Mouse (Mus musculus) MEL (cell line): ENCODE measurements at regions not wholly inside any gene's neighbourhood (a gene's known extent, or its start where the extent isn't known, plus 50 kb on each side); places are given as distances from the start of the nearest gene placed in this dataset.

Source experiments
- DNase-seq: peaks from one replicate; pipeline ENCODE4 v3.0.0; 2011; ENCODE audit warnings: low read depth, low spot score
- H3K27ac ChIP-seq: 2 replicates; pipeline ENCODE4 v1.5.1; 2012; ENCODE audit warnings: low read depth, mild to moderate bottlenecking, control low read depth, low read length, moderate library complexity; ENCODE audit not compliant: control insufficient read depth
- H3K27me3 ChIP-seq, 2 experiments: fragments of 150-350 bp in 1 of 2; sonication (generic) in 1 of 2; 2 replicates each; pipeline ENCODE4 v1.6.1; 2012; ENCODE audit warnings: low read length in 2 of 2, mild to moderate bottlenecking in 2 of 2, improper control_type of control experiment in 1 of 2, moderate library complexity in 1 of 2; ENCODE audit not compliant: insufficient read depth in 2 of 2, control insufficient read depth in 1 of 2
- H3K36me3 ChIP-seq, 2 experiments: 2 replicates each; pipeline ENCODE4 v1.6.1; 2012 to 2014; ENCODE audit warnings: low read length in 2 of 2, improper control_type of control experiment in 1 of 2, inconsistent platforms in 1 of 2, mild to moderate bottlenecking in 1 of 2; ENCODE audit not compliant: insufficient read depth in 2 of 2, control insufficient read depth in 1 of 2
- H3K4me1 ChIP-seq, 2 experiments: fragments of 150-350 bp in 1 of 2; sonication (generic) in 1 of 2; 2 replicates each; pipeline ENCODE4 v1.6.1; 2012; ENCODE audit warnings: low read length in 2 of 2, improper control_type of control experiment in 1 of 2, mild to moderate bottlenecking in 1 of 2; ENCODE audit not compliant: insufficient read depth in 2 of 2, control insufficient read depth in 1 of 2
- H3K4me3 ChIP-seq, 2 experiments: fragments of 150-350 bp in 1 of 2; sonication (generic) in 1 of 2; 2 replicates each; pipeline ENCODE4 v1.5.1; 2012; ENCODE audit warnings: low read depth in 2 of 2, low read length in 2 of 2, mild to moderate bottlenecking in 2 of 2, moderate library complexity in 2 of 2, control low read depth in 1 of 2, improper control_type of control experiment in 1 of 2; ENCODE audit not compliant: control insufficient read depth in 1 of 2, insufficient read depth in 1 of 2
- H3K79me2 ChIP-seq: 2 replicates; pipeline ENCODE4 v1.6.1; 2012; ENCODE audit warnings: mild to moderate bottlenecking, low read length, moderate library complexity; ENCODE audit not compliant: control insufficient read depth, poor library complexity, insufficient read depth
- H3K9ac ChIP-seq: 2 replicates; pipeline ENCODE4 v1.6.1; 2012; ENCODE audit warnings: low read depth, mild to moderate bottlenecking, control low read depth, low read length, moderate library complexity; ENCODE audit not compliant: control insufficient read depth, poor library complexity, severe bottlenecking
- H3K9me3 ChIP-seq: fragments of 150-350 bp; sonication (generic); replicated peaks from 2 replicates; pipeline ENCODE4 v1.6.1; 2012; ENCODE audit warnings: mild to moderate bottlenecking, low read length, improper control_type of control experiment, moderate library complexity; ENCODE audit not compliant: insufficient read depth
- BHLHE40 ChIP-seq: IDR thresholded peaks from 2 replicates; pipeline ENCODE4 v1.6.1; 2012; ENCODE audit warnings: low read depth, mild to moderate bottlenecking, inconsistent platforms, low read length, improper control_type of control experiment, borderline replicate concordance
- CHD1 ChIP-seq: IDR thresholded peaks from 2 replicates; pipeline ENCODE4 v1.6.1; 2012; ENCODE audit warnings: low read depth, mild to moderate bottlenecking, inconsistent platforms, low read length, improper control_type of control experiment
- ELF1 ChIP-seq: IDR thresholded peaks from 2 replicates; pipeline ENCODE4 v1.6.1; 2014; ENCODE audit warnings: low read depth, mild to moderate bottlenecking, inconsistent platforms, low read length, improper control_type of control experiment, moderate library complexity
- GATA1 ChIP-seq: IDR thresholded peaks from 2 replicates; pipeline ENCODE4 v1.6.1; 2011; ENCODE audit warnings: low read depth, low read length, improper control_type of control experiment
- HCFC1 ChIP-seq: IDR thresholded peaks from 2 replicates; pipeline ENCODE4 v1.6.1; 2012; ENCODE audit warnings: low read depth, mild to moderate bottlenecking, inconsistent platforms, low read length, improper control_type of control experiment, moderate library complexity
- JUND ChIP-seq: IDR thresholded peaks from 2 replicates; pipeline ENCODE4 v1.6.1; 2011; ENCODE audit warnings: low read depth, mild to moderate bottlenecking, improper control_type of control experiment, low read length
- KAT2A ChIP-seq: conservative IDR thresholded peaks from 2 replicates; pipeline ENCODE4 v1.6.1; 2012; ENCODE audit warnings: low read depth, low read length, improper control_type of control experiment, inconsistent platforms
- MAZ ChIP-seq: IDR thresholded peaks from 2 replicates; pipeline ENCODE4 v1.6.1; 2012; ENCODE audit warnings: low read depth, mild to moderate bottlenecking, inconsistent platforms, low read length, improper control_type of control experiment
- MYC ChIP-seq: IDR thresholded peaks from 2 replicates; pipeline ENCODE4 v1.6.1; 2011; ENCODE audit warnings: low read depth, mild to moderate bottlenecking, low read length, improper control_type of control experiment, moderate library complexity
- NRF1 ChIP-seq: IDR thresholded peaks from 2 replicates; pipeline ENCODE4 v1.6.1; 2014; ENCODE audit warnings: low read depth, mild to moderate bottlenecking, inconsistent platforms, low read length, improper control_type of control experiment, moderate library complexity; ENCODE audit not compliant: poor library complexity, insufficient read depth, severe bottlenecking
- POLR2AphosphoS2 ChIP-seq: IDR thresholded peaks from 2 replicates; pipeline ENCODE4 v1.6.1; 2011; ENCODE audit warnings: low read length, improper control_type of control experiment
- POLR2AphosphoS5 ChIP-seq: IDR thresholded peaks from 2 replicates; pipeline ENCODE4 v1.6.1; 2012; ENCODE audit warnings: low read depth, borderline replicate concordance, mild to moderate bottlenecking, inconsistent platforms, low read length, moderate library complexity, mixed read lengths
- RCOR1 ChIP-seq: IDR thresholded peaks from 2 replicates; pipeline ENCODE4 v1.6.1; 2012; ENCODE audit warnings: low read depth, mild to moderate bottlenecking, inconsistent platforms, low read length, improper control_type of control experiment
- SIN3A ChIP-seq: IDR thresholded peaks from 2 replicates; pipeline ENCODE4 v1.6.1; 2012; ENCODE audit warnings: low read length, improper control_type of control experiment, inconsistent platforms
- USF1 ChIP-seq: IDR thresholded peaks from 2 replicates; pipeline ENCODE4 v1.6.1; 2014; ENCODE audit warnings: low read depth, mild to moderate bottlenecking, inconsistent platforms, low read length, improper control_type of control experiment, moderate library complexity
- ZC3H11A ChIP-seq: IDR thresholded peaks from 2 replicates; pipeline ENCODE4 v1.6.1; 2012; ENCODE audit warnings: low read depth, mild to moderate bottlenecking, inconsistent platforms, low read length, improper control_type of control experiment
- ZMIZ1 ChIP-seq: IDR thresholded peaks from 2 replicates; pipeline ENCODE4 v1.6.1; 2012; ENCODE audit warnings: low read depth, mild to moderate bottlenecking, inconsistent platforms, low read length, improper control_type of control experiment, moderate library complexity
- ZNF384 ChIP-seq: IDR thresholded peaks from 2 replicates; pipeline ENCODE4 v1.6.1; 2012; ENCODE audit warnings: low read depth, mild to moderate bottlenecking, inconsistent platforms, low read length, improper control_type of control experiment

DNA sequence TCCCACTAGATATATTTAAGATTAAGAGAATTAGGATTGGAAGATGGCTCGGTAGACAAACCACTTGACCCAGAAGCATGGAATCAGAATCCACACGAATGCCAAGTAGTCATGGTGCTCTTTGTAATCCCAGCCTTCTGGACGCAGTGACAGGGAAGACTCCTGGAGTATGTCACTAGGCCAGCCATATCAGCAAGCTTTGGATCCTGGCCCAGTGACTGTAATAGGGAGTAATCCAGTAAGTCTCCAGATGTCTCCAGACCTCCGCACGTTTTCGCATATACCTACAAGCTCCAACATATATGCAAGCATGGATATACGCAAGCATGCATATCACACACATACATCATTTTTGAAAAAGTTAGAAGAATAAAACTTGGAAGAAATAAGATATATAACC lies 73.9 kb upstream of the H2afz start:
- no peaks in the 10 kb centered on the region for H3K79me2 ChIP-seq
- no peaks in the 10 kb centered on the region for H3K27me3 ChIP-seq
- H3K9me3 ChIP-seq = no peaks in the 10 kb centered on the region
- H3K9ac ChIP-seq = no peak overlapping the region
- H3K36me3 ChIP-seq = no peaks in the 10 kb centered on the region
- TF ChIP-seq ZNF384 (no peak), RCOR1 (no peak), ZC3H11A (no peak), POLR2AphosphoS5 (no peak), USF1 (no peak), HCFC1 (no peak), BHLHE40 (no peak), GATA1 (no peak), POLR2AphosphoS2 (no peak), MYC (no peak), ELF1 (no peak), KAT2A (no peak), CHD1 (no peak), ZMIZ1 (no peak), MAZ (no peak), SIN3A (no peak), NRF1 (no peak), JUND (no peak)
- DNase-seq = no peak
- H3K27ac ChIP-seq = no peak overlapping the region
- no peak overlapping the region for H3K4me3 ChIP-seq
- no peaks in the 10 kb centered on the region for H3K4me1 ChIP-seq

DNA sequence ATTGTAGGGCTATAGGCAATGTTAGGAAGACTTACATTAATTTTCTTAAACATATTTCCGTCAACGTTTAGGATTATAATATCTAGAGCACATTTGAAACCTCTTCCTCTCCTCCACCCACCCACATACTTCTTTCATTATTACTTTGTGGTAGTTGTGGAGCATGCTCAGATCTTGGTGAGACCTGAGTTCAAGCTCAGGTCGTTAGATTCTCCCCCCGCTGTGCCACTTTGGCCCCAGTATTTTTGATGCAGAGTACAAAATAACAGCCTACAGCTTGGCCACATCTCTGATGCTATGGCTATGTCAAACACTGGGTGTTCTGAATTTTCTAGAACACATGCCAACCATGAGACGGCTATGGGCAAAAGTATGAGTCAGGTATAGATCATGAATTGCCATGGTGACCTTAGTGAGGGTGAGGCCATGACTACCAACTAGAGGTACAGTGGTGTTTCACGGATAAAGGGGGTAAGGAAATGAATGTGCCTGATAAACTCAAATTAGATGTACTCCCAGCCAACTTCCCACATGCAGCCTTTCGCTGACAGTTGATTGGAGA lies 68.5 kb upstream of the H2afz start:
- Histone ChIP-seq H3K9me3 (no peaks in the 10 kb centered on the region), H3K9ac (no peak overlapping the region), H3K4me3 (no peak overlapping the region), H3K27me3 (no peaks in the 10 kb centered on the region)
- DNase-seq = no peak
- TF ChIP-seq MYC = no peak
- TF ChIP-seq, all 39 proteins: peak for 0
- Histone ChIP-seq H3K4me1 (peaks cover 2 to 10% of the 10 kb centered on the region in 2 experiments; a peak in 3 of 4 replicates), H3K36me3 (peaks cover 0 to 9% of the 10 kb centered on the region in 2 experiments; a peak in 2 of 4 replicates), H3K79me2 (no peaks in the 10 kb centered on the region), H3K27ac (no peak overlapping the region)
